Mouse (Mus musculus): ENCODE data around the gene Slc7a11. TPM values are rescaled to one million over a fixed set of nuclear protein-coding genes. Genes with fewer than 3 reads are reported as not detected.
"Not testable (repeated sequence)": the region's sequence is repeated elsewhere in the genome, so short reads cannot be mapped to it uniquely, and the experiment has no call there.

Gene Slc7a11
- total and polyA plus RNA-seq, 3 experiments = 0.03 to 0.98 (median 0.38) TPM

DNA sequence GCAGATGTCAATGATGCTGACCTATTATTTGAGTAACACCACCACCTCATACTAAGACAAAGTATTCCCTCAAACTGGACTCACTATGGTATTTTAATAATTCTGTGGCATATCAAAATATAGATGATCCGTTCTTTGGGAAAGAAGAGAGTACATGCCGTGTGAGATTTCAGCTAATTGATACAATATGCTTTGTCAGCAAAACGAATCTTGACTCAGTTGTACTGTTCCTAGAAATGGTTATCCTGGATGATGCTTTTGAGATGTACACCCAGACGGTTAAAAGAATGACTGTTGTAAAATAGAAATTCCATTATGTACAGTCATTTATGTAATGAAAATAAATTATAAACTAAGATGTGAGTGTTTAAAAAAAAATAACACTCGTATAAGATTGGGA is 4.0 kb downstream of the Slc7a11 start:
- no peaks in the 10 kb centered on the region for H3K4me1 ChIP-seq (ENCODE audit: insufficient read depth, low read depth, low read length)
- no peaks in the 10 kb centered on the region for H3K9me3 ChIP-seq (replicated peaks)

DNA sequence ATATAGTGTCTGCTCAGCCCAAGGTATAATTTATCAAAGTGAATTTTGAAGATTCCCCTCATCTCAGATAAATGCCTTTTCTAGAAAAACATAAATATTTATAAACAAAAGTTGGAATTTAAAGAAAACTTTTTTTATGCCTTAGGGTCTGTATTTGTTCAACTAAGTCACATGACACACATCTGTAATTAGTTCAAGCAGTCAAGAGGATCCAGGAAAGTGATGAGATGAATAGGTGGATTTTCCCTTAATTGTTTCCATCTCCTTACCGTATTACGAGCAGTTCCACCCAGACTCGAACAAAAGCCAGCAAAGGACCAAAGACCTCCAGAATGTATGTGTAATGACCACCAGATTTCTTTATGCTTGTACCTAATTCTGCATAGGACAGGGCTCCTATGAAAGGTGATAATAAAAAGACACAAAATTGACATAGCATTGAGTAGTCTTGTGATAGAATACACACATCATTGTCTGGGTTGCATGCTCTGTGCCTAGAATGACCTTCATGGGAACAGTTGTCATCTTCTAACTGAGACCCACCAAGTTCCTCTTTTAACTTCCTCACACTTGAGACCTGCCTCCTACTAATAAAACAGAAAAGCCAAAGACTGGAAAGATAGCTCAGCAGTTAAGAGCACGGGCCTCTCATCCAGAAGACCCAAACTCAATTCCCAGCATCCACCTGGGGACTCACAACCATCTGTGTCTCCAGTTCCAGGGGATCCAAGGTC is 4.7 kb downstream of the Slc7a11 start:
- ATAC-seq (ENCODE audit: extremely low read depth, insufficient number of reproducible peaks, low FRiP score, poor library complexity, severe bottlenecking) (peak; percentile 24; the same call in 1 of the 2 replicates), DNase-seq (ENCODE audit: low spot score) (no peak)
- no peaks in the 10 kb centered on the region for H3K4me1 ChIP-seq (ENCODE audit: insufficient read depth, low read depth, low read length)
- H3K9me3 ChIP-seq (replicated peaks) = no peaks in the 10 kb centered on the region
- TF ChIP-seq GATA1 (IDR thresholded peaks at IDR 0.05; ENCODE audit: borderline replicate concordance, low read length) (no peak), GATA2 (IDR thresholded peaks at IDR 0.05; ENCODE audit: borderline replicate concordance, low read depth, low read length) (no peak), CTCF (IDR thresholded peaks at IDR 0.05; ENCODE audit: low read depth, low read length) (no peak)
- H3K4me3 ChIP-seq (ENCODE audit: low read depth, low read length) = no peak overlapping the region
- H3K27me3 ChIP-seq (ENCODE audit: insufficient read depth, low read length) = no peaks in the 10 kb centered on the region
- H3K36me3 ChIP-seq (replicated peaks) = no peaks in the 10 kb centered on the region

More for the DNA sequence above, 4.0 kb downstream of the Slc7a11 start:
- no peak overlapping the region for H3K4me3 ChIP-seq (ENCODE audit: low read depth, low read length)
- ATAC-seq (ENCODE audit: extremely low read depth, insufficient number of reproducible peaks, low FRiP score, poor library complexity, severe bottlenecking) = no peak
- TF ChIP-seq TAL1 (conservative IDR thresholded peaks at IDR 0.05; ENCODE audit: low read depth, low read length) = no peak
- no peak for TF ChIP-seq POLR2AphosphoS5 (IDR thresholded peaks at IDR 0.05; ENCODE audit: insufficient replicate concordance, low read depth, low read length)
- TF ChIP-seq GATA2 (IDR thresholded peaks at IDR 0.05; ENCODE audit: borderline replicate concordance, low read depth, low read length) = no peak
- no peak for TF ChIP-seq GATA1 (IDR thresholded peaks at IDR 0.05; ENCODE audit: borderline replicate concordance, low read length)
- no peak for TF ChIP-seq CTCF (IDR thresholded peaks at IDR 0.05; ENCODE audit: low read depth, low read length)
- DNase-seq (ENCODE audit: low spot score) = no peak
- H3K36me3 ChIP-seq (replicated peaks) = no peaks in the 10 kb centered on the region
- no peaks in the 10 kb centered on the region for H3K27me3 ChIP-seq (ENCODE audit: insufficient read depth, low read length)

DNA sequence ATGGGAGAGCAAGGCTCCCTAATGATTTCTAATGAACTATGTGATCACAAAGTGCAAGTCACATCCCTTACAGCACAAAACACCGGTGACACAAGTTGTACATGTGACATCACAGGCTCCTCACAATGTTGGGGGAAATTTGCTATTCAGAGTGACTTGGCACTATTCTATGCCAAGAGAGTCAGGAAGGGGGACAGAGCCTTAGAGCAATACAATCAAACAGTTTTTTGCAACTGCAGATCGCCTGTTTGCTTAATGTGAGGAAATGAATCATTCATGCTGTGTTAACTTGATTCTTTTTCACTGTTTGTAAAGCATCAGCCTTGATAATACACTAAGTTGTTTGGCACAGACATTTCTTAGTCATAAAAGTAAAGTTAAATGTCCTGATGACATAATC is 5.3 kb downstream of the Slc7a11 start:
- not testable (repeated sequence) for H3K36me3 ChIP-seq (replicated peaks); H3K9me3 ChIP-seq (replicated peaks); H3K4me1 ChIP-seq (ENCODE audit: insufficient read depth, low read depth, low read length); H3K27me3 ChIP-seq (ENCODE audit: insufficient read depth, low read length); H3K4me3 ChIP-seq (ENCODE audit: low read depth, low read length); DNase-seq (ENCODE audit: low spot score)
- ATAC-seq (ENCODE audit: extremely low read depth, insufficient number of reproducible peaks, low FRiP score, poor library complexity, severe bottlenecking) = peak; percentile 32; the same call in 1 of the 2 replicates

DNA sequence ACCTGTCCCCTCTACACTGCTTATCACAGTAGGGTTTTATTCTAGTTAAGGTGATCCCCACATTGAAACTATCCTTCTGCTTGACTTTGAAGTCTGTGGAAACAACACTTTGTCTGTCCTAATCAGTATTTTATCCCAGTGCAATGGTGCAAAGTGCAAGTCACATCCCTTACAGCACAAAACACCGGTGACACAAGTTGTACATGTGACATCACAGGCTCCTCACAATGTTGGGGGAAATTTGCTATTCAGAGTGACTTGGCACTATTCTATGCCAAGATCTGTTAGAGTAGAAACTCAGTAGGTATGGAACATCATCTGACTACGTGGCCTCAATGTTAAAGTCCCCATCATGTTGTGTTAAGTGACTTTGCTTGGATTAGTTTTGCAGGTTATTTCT is 7.0 kb downstream of the Slc7a11 start:
- H3K27me3 ChIP-seq (ENCODE audit: insufficient read depth, low read length); H3K36me3 ChIP-seq (replicated peaks); H3K4me3 ChIP-seq (ENCODE audit: low read depth, low read length); H3K9me3 ChIP-seq (replicated peaks); ATAC-seq (ENCODE audit: extremely low read depth, insufficient number of reproducible peaks, low FRiP score, poor library complexity, severe bottlenecking); DNase-seq (ENCODE audit: low spot score); H3K4me1 ChIP-seq (ENCODE audit: insufficient read depth, low read depth, low read length): not testable (repeated sequence)

DNA sequence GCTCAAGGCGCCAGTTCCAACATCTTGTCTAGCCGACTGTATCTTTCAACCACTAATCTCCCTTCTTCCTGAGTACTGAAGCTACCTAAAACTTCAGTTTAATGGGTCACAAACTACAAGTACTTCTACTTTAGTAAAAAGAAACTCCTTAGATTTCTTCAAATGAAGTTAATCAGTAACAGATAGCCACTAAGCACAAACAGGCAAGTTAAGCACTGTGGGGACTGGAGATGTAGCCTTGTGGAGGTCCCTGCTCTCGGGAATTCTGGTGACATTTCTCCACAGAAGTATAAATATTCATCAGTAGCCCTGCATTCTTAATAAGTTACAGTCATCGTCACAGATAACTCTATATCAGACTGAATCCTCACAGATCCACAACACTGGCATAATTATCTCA is 9.6 kb downstream of the Slc7a11 start:
- ATAC-seq (ENCODE audit: extremely low read depth, insufficient number of reproducible peaks, low FRiP score, poor library complexity, severe bottlenecking) (no peak), DNase-seq (ENCODE audit: low spot score) (no peak)
- Histone ChIP-seq H3K9me3 (replicated peaks) (no peaks in the 10 kb centered on the region), H3K36me3 (replicated peaks) (no peaks in the 10 kb centered on the region), H3K27me3 (ENCODE audit: insufficient read depth, low read length) (no peaks in the 10 kb centered on the region), H3K4me3 (ENCODE audit: low read depth, low read length) (no peak overlapping the region), H3K4me1 (ENCODE audit: insufficient read depth, low read depth, low read length) (no peaks in the 10 kb centered on the region)
- TF ChIP-seq GATA1 (IDR thresholded peaks at IDR 0.05; ENCODE audit: borderline replicate concordance, low read length) (no peak), CTCF (IDR thresholded peaks at IDR 0.05; ENCODE audit: low read depth, low read length) (no peak), POLR2AphosphoS5 (IDR thresholded peaks at IDR 0.05; ENCODE audit: insufficient replicate concordance, low read depth, low read length) (no peak), GATA2 (IDR thresholded peaks at IDR 0.05; ENCODE audit: borderline replicate concordance, low read depth, low read length) (no peak)

DNA sequence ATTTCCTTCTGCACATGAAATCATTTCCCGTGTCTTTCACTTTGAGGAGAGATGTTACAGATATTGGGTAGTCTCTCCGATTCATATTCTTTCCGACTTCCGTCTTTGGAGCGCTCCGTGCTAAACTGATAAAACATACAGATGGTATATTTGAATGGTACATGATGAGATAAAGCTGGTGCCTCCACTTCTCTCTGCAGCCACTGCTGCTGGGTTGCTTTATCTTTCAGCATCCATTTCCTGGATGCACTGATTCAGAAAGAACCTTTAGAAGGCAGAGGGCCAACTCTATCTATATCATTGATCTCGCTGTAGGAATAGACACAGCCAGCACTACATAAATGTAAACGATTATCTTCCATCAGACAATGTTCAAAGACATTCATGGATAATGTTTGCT is 12.6 kb downstream of the Slc7a11 start:
- Histone ChIP-seq H3K9me3 (replicated peaks) (no peaks in the 10 kb centered on the region), H3K4me3 (ENCODE audit: low read depth, low read length) (no peak overlapping the region), H3K4me1 (ENCODE audit: insufficient read depth, low read depth, low read length) (no peaks in the 10 kb centered on the region), H3K36me3 (replicated peaks) (no peaks in the 10 kb centered on the region), H3K27me3 (ENCODE audit: insufficient read depth, low read length) (no peaks in the 10 kb centered on the region)
- peak; percentile 62 for ATAC-seq (ENCODE audit: extremely low read depth, insufficient number of reproducible peaks, low FRiP score, poor library complexity, severe bottlenecking)
- TF ChIP-seq TAL1 (conservative IDR thresholded peaks at IDR 0.05; ENCODE audit: low read depth, low read length) (no peak), POLR2AphosphoS5 (IDR thresholded peaks at IDR 0.05; ENCODE audit: insufficient replicate concordance, low read depth, low read length) (no peak), GATA1 (IDR thresholded peaks at IDR 0.05; ENCODE audit: borderline replicate concordance, low read length) (no peak), GATA2 (IDR thresholded peaks at IDR 0.05; ENCODE audit: borderline replicate concordance, low read depth, low read length) (no peak), CTCF (IDR thresholded peaks at IDR 0.05; ENCODE audit: low read depth, low read length) (no peak)
- DNase-seq (ENCODE audit: low spot score) = no peak
